Mouse (Mus musculus) layer of hippocampus, postnatal 25 days (tissue): Measurements from ENCODE around the gene Pex14. TPM values are rescaled to one million over a fixed set of nuclear protein-coding genes. Genes with fewer than 3 reads are reported as not detected.
"Not testable (repeated sequence)": the region's sequence is repeated elsewhere in the genome, so short reads cannot be mapped to it uniquely, and the experiment has no call there.

ENCODE experiments used
- DNase-seq, 2 experiments: peaks; one replicate each; pipeline ENCODE4 v3.0.0; 2022; ENCODE audit warnings: mixed read lengths in 2 of 2, low spot score in 1 of 2; ENCODE audit errors: extremely low spot score in 1 of 2
- total RNA-seq, 2 experiments: library from RNA; stranded (reverse); gene quantifications; 2 replicates each; pipeline ENCODE4 v1.2.3; 2021

Gene Pex14
- total RNA-seq, 2 experiments from 2014 or later: 44.8 to 45.0 TPM

DNA sequence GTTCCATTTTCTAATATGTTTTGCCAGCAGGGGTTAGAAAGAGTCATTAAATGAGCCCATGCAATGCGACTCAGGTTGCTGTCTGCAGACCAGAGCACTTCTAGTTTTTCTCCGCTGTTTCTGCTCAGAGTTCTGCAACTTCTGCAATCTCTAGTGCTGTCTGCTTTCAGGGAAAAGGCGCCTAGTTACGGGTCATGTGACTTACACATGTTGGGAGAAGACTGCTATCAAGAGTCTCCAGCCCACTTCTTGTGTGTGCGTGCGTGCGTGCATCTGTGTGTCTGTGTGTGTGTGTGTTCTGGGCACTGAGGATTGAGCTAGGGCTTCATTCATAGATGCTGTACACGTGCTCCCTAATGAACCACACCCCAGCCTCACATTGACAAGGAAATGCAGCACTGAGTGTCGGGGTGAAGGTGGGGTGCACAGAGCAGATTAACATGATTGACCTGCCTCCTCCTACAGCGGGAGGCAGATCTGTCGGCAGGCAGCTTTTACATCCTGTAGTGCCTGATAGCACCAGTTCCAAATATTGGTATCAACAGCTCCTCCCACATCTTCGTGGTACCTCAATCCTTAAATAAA is 20.4 kb upstream of the Pex14 start:
- not testable (repeated sequence) for DNase-seq

DNA sequence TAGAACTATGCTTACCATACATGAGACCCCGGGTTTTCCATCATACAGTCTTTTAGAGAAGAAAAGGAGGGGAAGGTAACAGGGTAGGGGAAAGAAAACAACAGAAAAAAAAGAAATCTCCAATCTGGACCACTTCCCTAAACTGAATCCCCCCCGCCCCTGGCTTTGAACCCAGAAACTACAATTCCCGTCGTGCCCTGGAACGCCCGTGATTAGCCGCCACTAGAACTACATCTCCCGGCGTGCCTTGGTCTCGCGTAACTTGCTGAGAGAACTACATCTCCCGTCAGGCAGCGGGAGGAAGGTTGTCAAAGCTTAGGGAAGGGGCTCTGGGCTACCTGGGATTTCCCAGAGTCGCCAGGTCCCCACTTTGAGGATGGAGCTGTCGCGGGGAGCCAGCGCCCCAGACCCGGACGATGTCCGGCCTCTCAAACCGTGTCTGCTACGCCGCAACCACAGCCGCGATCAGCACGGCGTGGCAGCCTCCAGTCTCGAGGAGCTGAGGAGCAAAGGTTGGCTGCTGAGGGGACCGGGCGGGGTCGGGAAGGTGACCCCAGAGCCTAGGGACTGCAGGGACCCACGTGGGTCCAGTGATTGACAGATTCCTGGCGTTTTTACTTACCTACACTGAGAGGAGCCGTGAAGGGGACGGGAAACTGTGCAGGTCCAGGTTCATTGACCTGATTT is 4.3 kb upstream of the Pex14 start, which contains the start of gene Dffa:
TSS of gene Dffa (plus strand) at position 272 of the 687 bp plus-strand sequence.
- DNase-seq: peak; percentile 77 to 86

DNA sequence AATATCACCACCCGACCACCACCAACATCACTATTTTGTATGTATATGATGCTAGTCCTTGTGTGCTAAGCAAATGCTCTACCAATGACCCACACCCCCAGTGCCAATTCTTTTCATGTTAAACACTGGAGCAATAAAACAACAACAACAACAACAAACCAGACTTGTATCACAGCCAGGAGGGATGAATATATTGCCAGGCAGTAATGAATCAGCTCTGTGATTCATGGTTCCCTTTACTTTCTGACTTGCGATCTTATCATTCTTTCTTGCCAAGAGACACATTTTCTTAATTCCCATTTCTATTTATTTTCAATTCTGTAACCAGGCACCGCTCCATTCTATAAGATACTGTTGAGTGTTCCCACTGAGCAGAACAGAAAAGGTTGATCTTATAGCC is 1.8 kb upstream of the Pex14 start:
- DNase-seq: no peak

DNA sequence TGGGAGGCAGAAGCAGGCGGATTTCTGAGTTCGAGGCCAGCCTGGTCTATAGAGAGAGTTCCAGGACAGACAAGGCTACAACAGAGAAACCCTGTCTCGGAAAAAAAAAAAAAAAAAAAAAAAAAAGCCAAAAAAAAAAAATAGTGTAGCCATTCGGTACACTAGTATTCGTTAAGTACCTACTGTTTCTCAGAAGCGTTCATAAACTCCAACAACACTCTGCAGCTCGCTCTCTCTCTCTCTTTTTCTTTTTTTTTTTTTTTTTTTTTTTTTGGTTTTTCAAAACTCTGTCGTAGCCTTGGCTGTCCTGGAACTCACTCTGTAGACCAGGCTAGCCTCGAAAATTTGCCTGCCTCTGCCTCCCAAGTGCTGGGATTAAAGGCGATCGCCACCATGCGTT is 773 bp upstream of the Pex14 start:
- not testable (repeated sequence) for DNase-seq

DNA sequence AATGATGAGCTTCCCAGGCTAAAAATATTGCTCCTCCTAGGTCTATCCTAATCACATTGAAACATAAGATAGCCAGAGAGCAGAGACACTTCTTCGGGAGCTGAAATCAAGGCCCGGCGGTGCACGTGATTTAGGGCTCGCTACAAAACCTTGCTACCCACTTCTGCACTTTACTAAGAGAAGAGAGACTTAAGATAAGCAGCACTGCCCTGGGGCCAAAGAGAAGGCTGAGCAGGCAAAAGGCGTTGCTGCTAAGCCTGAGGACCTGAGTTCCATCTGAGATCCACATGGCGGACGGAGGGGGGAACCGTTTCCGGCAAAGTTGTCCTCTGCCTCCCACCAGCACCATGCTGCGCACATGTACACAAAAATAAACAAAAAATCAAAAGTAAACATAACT is 1.1 kb downstream of the Pex14 start:
- no peak for DNase-seq

DNA sequence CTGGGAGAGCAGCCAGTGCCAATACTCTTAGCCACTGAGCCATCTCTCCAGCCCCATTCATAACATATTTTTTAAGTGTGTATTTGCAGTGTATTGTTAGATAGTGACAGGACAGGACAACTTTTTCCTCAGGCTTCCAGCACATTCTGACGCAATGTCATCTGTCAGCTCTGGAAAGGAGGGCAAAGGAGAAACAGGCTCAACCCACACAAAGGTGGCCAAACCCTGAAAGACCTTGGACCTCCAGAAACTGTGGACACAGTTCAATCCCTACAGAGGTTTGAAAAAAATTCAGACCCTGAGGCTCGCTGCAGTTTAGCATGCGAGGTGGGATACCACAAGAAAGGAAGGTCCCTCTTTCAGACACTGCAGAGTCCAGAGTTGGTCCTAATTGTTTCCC is 1.7 kb downstream of the Pex14 start:
- no peak for DNase-seq

DNA sequence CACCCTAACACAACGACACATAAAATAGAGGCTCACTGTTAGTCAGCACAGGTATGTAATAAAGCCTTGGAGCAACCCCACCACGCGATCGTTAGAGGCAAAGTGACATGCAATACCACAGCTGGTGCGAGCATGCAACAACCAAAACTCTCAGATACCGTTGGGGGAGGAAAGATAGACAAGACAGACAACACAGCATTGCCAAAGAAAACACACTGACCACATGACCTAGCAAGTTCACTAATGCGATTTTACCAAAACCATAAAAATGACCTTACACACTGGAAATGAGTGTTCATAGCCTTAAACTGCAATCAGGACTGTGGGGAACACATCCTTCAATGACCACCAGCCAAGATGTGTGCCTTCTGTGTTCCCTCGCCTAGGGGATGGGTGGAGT is 8.3 kb downstream of the Pex14 start:
- no peak for DNase-seq

DNA sequence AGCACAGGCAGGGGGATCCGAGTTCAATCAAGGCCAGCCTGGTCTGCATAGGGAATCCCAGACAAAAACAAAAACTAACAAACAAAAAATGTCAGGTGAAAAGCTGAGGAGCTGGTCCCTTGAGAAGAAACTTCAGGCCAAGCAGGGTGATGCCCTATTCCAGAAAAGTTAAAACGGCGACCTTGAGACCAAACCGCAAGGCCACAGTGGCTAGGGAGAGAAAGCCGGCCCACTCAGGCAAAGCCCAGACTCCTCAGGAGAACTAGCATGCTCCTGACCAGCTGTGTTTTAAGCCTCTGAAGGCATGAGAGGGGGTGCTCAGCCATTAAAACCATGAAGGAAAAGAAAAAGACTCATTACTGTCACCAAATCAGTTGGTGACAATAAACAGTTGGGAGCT is 14.3 kb downstream of the Pex14 start:
- DNase-seq: no peak

DNA sequence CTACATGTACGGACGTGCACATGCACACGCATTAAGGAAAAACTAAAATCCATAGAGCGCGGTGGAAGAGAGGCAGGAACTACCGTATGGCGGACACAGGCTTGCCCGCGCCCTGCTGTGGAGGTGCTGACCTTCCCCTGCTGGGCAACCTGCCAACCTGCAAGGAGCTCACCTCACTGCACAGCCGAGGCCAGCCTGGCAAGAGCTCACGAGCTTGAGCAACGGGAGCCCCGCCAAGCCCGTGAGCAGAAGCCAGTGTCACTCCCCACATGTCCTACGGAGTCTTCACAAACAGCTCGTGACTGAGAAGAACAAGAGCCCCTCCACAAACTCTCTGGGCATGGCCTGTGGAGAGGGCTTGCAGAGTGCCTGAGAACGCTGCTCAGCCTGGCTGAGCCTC is 18.1 kb downstream of the Pex14 start:
- DNase-seq: no peak

DNA sequence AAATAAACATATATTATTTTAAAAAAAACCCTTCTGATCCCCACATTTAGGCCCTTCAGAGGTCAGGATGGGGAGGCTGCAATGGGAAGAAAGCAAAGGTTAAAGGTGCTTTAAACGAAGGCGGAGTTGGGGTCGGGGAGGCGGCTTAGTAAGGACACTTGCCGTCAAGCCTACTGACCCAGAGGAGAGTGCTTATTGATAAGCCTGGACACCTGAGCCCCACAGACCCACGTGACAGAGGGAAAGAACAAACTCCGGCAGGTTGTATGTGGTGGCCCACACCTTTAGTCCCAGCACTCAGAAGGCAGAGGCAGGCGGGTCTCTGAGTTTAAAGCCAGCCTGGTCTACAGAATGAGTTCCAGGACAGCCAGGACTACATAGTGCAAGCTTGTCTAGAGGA is 19.6 kb downstream of the Pex14 start:
- no peak for DNase-seq

DNA sequence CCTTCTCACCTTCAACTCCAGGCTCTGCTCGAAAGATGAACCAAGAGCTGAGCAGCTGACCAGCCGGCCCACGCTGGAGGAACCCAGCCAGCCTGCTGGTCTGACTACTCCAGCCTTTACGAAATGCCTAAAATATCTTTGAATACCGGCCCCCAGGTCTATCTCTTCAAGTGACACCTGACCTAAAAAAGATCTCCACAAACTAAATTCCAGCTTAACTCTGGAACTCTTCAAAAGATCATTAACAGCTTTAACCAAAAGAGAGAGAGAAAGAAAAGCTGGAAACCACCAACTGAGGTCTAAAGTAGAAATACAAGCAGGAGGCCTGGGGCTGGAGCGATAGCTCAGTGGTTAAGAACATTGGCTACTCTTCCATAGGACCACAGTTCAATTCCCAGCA is 20.0 kb downstream of the Pex14 start:
- no peak for DNase-seq

DNA sequence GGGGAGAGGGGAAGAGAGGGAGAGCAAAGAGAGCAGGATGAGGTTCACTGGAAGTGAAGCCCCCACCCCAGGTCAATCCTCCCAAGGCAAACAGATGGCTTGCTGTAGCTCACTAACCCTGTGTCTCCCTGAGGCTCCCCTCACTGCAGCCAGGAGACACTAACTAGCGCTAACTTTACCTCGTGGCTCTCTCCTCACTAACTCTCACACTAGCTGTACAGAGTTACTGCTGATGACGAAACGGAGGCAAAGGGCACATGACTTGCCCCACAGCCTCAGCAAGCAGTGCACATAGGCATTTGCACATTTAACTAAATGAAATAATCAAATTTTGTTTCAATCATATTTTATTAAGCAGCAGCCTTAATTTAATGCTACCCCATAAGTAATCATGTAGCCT is 21.4 kb downstream of the Pex14 start:
- DNase-seq: no peak

DNA sequence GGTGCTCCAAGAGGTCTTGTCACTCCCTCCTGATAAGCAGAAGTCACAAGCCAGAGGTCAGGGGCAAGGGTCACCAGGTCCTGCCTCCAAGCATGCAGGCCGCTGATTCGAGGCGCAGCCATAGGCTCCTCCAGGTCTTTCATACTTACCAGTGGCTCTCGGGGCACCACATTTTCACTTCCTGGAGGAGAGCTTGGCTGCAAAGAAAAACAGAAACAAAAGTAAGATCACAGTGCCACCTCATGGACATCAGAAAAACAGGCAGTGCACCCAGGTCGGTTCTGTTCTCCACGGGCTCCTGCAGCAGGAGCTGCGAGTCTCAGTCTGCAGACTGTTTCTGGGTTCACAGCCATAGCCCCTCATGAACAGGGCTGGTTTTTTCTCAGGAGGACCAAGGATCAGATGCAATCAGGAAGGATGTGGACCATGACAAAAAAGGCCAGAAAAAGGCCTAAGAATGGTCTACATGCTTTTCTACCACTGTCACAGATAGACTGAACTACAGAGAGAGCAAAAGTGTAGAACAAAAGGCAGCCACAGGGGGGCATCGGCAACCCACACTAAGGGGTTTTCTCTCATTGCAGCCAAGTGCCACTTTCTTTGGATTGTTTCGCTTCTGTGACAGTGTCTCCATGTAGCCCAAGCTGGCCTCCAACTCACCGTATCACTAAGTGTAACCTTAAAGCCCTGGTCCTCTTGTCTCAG is 23.7 kb downstream of the Pex14 start:
- peak; percentile 41 to 48 for DNase-seq

DNA sequence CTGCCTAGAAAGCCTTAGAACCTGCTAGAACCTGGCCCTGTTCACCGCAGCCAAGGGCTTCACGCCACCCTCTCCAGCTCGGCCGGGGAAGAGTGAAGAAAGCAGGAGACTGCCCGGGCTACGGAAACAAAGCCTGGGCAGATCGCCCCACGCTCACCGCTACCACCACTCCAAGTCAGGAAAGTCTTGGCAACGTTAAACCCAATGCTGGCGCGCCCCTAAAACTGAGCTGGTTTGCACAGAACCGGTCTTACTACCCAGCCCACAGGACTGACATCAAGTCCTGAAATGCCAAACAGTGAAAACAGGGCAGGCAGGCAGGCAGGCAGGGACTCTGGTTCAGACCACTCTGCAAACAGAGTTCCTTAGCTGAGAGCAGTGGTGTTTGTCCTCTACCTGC is 24.6 kb downstream of the Pex14 start:
- DNase-seq: no peak

DNA sequence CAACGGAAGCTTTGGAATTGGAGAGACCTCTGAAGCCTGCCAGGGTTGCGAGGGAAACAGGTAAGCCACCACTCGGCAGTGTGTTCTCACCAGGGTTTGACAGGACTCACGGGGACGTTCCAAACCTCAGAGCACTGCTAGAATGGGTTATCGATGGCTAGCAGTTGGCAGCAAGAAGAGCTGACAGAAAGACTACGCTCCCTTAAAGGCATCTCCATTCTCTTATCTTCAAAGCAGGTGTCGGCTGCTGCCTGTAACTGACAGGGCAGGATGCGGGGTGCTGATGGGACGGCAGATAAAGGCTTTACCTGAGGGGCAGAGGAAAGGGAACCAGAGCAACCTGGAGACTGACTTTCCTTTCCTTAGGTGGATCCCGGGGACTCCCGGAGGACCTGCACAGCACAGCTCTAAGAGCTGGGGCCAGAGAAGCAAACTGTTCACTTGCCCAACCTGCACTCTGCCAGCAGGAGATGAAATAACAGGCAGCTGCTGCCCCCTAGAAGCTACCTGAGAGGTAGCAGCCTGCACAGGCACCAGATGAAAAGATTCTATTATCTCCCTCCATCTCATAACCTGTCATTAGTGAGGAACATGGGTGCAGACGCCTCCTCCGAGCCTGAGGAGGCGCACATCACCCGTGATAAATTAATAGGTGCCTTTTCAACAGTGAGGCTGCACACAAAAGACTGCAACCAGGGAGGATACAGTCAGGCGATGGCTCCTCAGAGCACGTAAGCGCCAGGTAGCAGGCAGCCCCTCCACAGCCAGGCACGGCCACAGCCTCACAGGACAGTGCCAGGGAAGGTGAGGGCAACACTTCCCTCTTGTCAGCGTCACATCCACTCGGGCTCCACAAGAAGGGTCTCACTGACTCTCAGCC is 32.8 kb downstream of the Pex14 start:
- DNase-seq: no peak

DNA sequence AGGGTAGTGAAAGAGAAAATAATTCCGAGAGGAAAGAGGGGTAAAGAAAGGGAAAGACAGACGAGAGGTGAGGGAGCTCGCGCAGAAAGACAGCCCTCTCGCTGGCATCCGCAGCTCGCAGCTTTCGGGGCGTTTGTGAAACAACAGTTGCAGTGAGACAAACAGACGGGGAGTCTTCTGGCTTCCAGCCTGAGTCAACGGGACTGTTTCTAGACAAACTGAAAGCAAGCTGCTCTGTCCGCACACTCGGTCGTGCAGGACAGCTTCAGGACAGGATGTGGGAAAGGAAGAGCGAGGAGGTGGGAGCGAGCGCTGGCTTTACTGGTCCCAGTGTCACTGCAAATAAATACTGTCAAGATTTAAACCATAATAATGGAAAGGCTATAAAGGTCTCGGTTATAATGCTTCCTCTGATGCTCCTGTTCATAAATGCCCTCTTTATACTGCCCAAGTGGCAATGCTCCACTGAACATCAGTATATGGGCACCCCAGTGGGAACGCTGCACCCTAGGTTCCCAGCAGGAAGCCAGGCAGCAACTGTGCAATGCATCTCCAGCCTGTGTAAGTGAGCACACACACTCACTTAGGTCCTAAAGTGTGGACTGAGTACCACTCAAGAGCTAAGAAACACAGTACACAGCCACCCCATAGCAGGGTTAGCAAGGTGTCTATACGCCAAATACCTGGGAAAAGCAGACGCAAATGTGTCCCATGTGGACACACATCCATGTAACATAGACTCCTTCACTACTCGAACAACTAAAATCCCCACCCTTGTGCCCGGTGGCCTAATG is 35.4 kb downstream of the Pex14 start:
- no peak for DNase-seq

DNA sequence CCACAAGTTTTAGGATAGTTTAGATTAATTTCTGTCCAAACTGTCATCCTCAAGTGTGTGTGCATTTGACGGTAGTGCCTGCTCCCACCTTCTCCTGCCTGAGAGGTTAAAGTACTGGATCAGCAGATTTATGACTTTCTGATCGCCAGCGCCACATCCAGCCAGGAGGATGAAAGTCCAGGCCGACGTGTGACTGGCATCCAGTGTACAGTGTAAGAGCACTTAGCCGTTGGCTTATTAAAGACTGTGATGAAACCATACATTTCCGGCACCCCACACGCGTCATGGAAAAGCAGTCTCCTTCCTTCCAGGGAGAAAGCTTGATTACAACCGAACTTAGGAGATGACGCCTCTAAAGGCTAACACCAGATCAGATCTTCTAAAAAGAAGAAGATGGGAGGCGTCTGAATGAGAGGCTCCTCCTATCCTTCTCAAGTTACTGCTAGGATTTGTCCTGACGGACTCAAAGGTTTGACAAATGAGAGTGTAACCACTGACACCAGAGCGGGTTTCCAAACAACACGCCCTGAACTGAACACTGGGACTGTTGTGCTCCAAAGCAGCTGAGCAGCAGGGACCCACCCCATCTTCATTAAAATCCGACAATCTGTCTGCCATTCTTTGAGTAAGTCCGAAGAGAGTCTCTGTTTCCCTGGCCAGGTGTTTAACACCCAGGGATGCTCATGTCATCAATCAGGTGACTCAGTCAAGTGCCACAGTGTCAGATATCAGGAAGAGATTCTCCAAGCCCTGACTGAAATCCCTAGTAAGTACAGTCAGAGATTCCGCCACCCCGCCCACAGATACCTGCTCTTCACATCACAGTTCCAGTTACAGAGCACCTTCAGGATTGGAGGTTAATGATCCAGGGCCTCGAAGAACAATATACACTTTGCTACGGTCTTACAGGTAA is 37.0 kb downstream of the Pex14 start:
- DNase-seq: no peak

DNA sequence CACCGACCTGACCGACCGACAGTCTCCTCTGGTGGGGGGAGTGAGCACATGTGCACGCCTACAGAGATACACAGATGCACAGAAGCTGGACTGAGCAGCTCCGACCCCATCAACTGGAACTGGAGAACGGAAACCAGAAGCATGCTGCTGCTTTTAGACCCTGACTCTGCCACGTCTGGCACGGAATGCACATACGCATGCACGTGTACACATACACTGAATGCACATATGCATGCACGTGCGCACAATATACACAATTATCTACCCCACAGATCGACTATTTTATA is 38.3 kb downstream of the Pex14 start:
- DNase-seq: no peak
